Mouse (Mus musculus) cortical plate, adult 2 months (tissue): ENCODE results near the gene Slamf6.
"Not testable (repeated sequence)": the region's sequence is repeated elsewhere in the genome, so short reads cannot be mapped to it uniquely, and the experiment has no call there.

Experiments used
- CTCF ChIP-seq: fragments of 200-500 bp; IDR thresholded peaks from 2 replicates; pipeline ENCODE4 v1.5.1; 2011; ENCODE audit warnings: mild to moderate bottlenecking, control low read depth, low read length; ENCODE audit not compliant: insufficient read depth; ENCODE audit errors: extremely low read depth
- POLR2A ChIP-seq: fragments of 200-500 bp; IDR thresholded peaks from 2 replicates; pipeline ENCODE4 v1.6.1; 2011; ENCODE audit warnings: mild to moderate bottlenecking, low read length, control low read depth; ENCODE audit not compliant: insufficient read depth; ENCODE audit errors: extremely low read depth

DNA sequence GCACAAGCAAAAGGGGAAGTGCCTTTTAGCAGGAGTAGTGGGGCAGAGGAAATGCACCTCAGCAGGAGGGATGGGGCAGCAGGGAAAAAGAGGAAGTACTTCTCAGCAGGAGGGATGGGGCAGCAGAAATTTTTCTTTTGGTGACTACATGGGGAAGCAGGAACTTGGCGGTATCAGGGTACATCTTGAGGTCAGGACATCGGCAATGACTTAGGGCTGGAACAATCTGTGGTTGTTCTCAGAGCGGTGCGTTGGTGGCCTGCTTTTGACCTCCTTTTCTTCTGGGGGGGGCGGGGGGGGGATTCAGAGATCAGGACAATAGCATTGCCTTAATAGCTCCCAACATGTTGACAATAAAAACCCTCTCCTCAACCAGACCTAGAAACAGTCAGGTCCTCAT lies 22.0 kb upstream of the Slamf6 start, which contains the start of gene Gm10521:
- not testable (repeated sequence) for TF ChIP-seq CTCF, POLR2A
